Mouse (Mus musculus) erythroblast, embryonic 14.5 days (primary cell): ENCODE measurements around the gene Ccdc155. TPM values are rescaled to one million over a fixed set of nuclear protein-coding genes. Genes with fewer than 3 reads are reported as not detected.
A peak's percentile ranks its signal among the peaks of the same experiment; 100 is the strongest.

ENCODE experiments used
- H3K27me3 ChIP-seq: 2 replicates; pipeline ENCODE4 v1.6.1; 2012; ENCODE audit warnings: inconsistent platforms; ENCODE audit not compliant: control insufficient read depth
- H3K36me3 ChIP-seq: 2 replicates; pipeline ENCODE4 v1.6.1; 2012; ENCODE audit warnings: mild to moderate bottlenecking, inconsistent platforms; ENCODE audit not compliant: control insufficient read depth
- H3K4me1 ChIP-seq: 2 replicates; pipeline ENCODE4 v1.6.1; 2012; ENCODE audit warnings: inconsistent platforms; ENCODE audit not compliant: control insufficient read depth
- H3K4me3 ChIP-seq: replicated peaks from 2 replicates; pipeline ENCODE3; 2012; ENCODE audit warnings: moderate library complexity, mild to moderate bottlenecking, inconsistent platforms
- H3K9me3 ChIP-seq: 2 replicates; pipeline ENCODE4 v1.6.1; 2012; ENCODE audit warnings: low read length, inconsistent platforms, mixed read lengths; ENCODE audit not compliant: control insufficient read depth
- GATA1 ChIP-seq: IDR thresholded peaks from 2 replicates; pipeline ENCODE4 v1.6.1; 2012; ENCODE audit warnings: low read length, inconsistent platforms, mixed read lengths
- TAL1 ChIP-seq: IDR thresholded peaks from 3 replicates; pipeline ENCODE4 v1.6.1; 2012; ENCODE audit warnings: low read length, inconsistent platforms, mixed read lengths
- polyA plus RNA-seq: library from polyadenylated mRNA; stranded (reverse); fragments of >175 nt; gene quantifications from 2 replicates; pipeline ENCODE4 v1.2.3, GENCODE M21; 2012

Ccdc155 gene
- 0.05 TPM in 1 of 2 replicates, not detected in the other for polyA plus RNA-seq

- H3K36me3 ChIP-seq: no peaks in the 10 kb centered on the region
- TF ChIP-seq TAL1: no peak
- no peak for TF ChIP-seq GATA1
- peak within 1 kb of the TSS; percentile 65 for H3K4me3 ChIP-seq
- H3K4me1 ChIP-seq: peaks cover 16% of the 10 kb centered on the region
- H3K27me3 ChIP-seq: peaks cover 5% of the 10 kb centered on the region
- H3K9me3 ChIP-seq: 0 out of 2 replicates have a peak, but pooled peaks cover 2% of the 10 kb centered on the region
Observed at GRCm38 (mm10) chr7:45204380-45205143, at the start of gene Ccdc155. TSS of gene Ccdc155 (minus strand) at chr7:45204892.

GRCm38 (mm10) chr7:45253806-45254205, 49.1 kb upstream of the Ccdc155 start:
- H3K4me3 ChIP-seq: no peak overlapping the region
- H3K27me3 ChIP-seq: no peaks in the 10 kb centered on the region; the same call in none of the 2 replicates
- TF ChIP-seq TAL1: no peak
- no peak for TF ChIP-seq GATA1
- no peaks in the 10 kb centered on the region for H3K9me3 ChIP-seq
- no peaks in the 10 kb centered on the region for H3K4me1 ChIP-seq
- H3K36me3 ChIP-seq: no peaks in the 10 kb centered on the region

GRCm38 (mm10) chr7:45247666-45248065, 43.0 kb upstream of the Ccdc155 start:
- no peak overlapping the region for H3K4me3 ChIP-seq

GRCm38 (mm10) chr7:45241389-45241749, 36.7 kb upstream of the Ccdc155 start:
- H3K4me1 ChIP-seq: peaks cover 23% of the 10 kb centered on the region
- no peaks in the 10 kb centered on the region for H3K9me3 ChIP-seq
- TF ChIP-seq GATA1: no peak
- H3K36me3 ChIP-seq: no peaks in the 10 kb centered on the region
- peaks cover 9% of the 10 kb centered on the region for H3K27me3 ChIP-seq
- H3K4me3 ChIP-seq: no peak overlapping the region

More at GRCm38 (mm10) chr7:45247666-45248065, 43.0 kb upstream of the Ccdc155 start:
- Histone ChIP-seq H3K27me3 (no peaks in the 10 kb centered on the region), H3K9me3 (no peaks in the 10 kb centered on the region), H3K36me3 (no peaks in the 10 kb centered on the region), H3K4me1 (no peaks in the 10 kb centered on the region)
- TF ChIP-seq GATA1 (no peak), TAL1 (no peak)

- no peak within 1 kb of the TSS for H3K4me3 ChIP-seq
- no peaks in the 10 kb centered on the region for H3K9me3 ChIP-seq
- no peaks in the 10 kb centered on the region for H3K36me3 ChIP-seq
- peaks cover 23% of the 10 kb centered on the region for H3K4me1 ChIP-seq
- TF ChIP-seq GATA1: no peak
- TF ChIP-seq TAL1: no peak
- peaks cover 12% of the 10 kb centered on the region for H3K27me3 ChIP-seq
Observed at GRCm38 (mm10) chr7:45240633-45241388, 36.1 kb upstream of the Ccdc155 start, which contains the start of gene Slc6a16. TSS of gene Slc6a16 (plus strand) at chr7:45241085.

GRCm38 (mm10) chr7:45240109-45240508, 35.4 kb upstream of the Ccdc155 start:
- TF ChIP-seq TAL1: no peak
- no peak for TF ChIP-seq GATA1

GRCm38 (mm10) chr7:45238723-45239496, 34.2 kb upstream of the Ccdc155 start, which contains the start of gene Cd37:
TSS of gene Cd37 (minus strand) at chr7:45239115.
- peaks cover 40% of the 10 kb centered on the region for H3K4me1 ChIP-seq
- TF ChIP-seq GATA1 (no peak), TAL1 (no peak)
- no peaks in the 10 kb centered on the region for H3K9me3 ChIP-seq

More at GRCm38 (mm10) chr7:45240109-45240508, 35.4 kb upstream of the Ccdc155 start:
- Histone ChIP-seq H3K9me3 (no peaks in the 10 kb centered on the region), H3K27me3 (peaks cover 17% of the 10 kb centered on the region), H3K4me3 (no peak overlapping the region), H3K36me3 (no peaks in the 10 kb centered on the region), H3K4me1 (peaks cover 28% of the 10 kb centered on the region)

GRCm38 (mm10) chr7:45237747-45238699, 33.3 kb upstream of the Ccdc155 start:
- Histone ChIP-seq H3K27me3 (peaks cover 21% of the 10 kb centered on the region), H3K4me1 (peaks cover 48% of the 10 kb centered on the region), H3K4me3 (peak overlapping the region; percentile 61), H3K9me3 (no peaks in the 10 kb centered on the region), H3K36me3 (no peaks in the 10 kb centered on the region)
- TF ChIP-seq TAL1 (no peak), GATA1 (no peak)

More at GRCm38 (mm10) chr7:45238723-45239496, 34.2 kb upstream of the Ccdc155 start, which contains the start of gene Cd37:
- peaks cover 21% of the 10 kb centered on the region for H3K27me3 ChIP-seq
- peak within 1 kb of the TSS; percentile 61 for H3K4me3 ChIP-seq
- H3K36me3 ChIP-seq: no peaks in the 10 kb centered on the region
